Mouse (Mus musculus) embryonic facial prominence, embryonic 14.5 days (tissue): Measurements from ENCODE around the gene Henmt1. TPM values are rescaled to one million over a fixed set of nuclear protein-coding genes. Genes with fewer than 3 reads are reported as not detected.

Source experiments
- ATAC-seq: fragments of 200-750 bp; cut with Nextera tagmentation; 2 replicates; pipeline ENCODE4 v1.8.0; 2017; ENCODE audit warnings: low read depth, moderate number of reproducible peaks, moderate TSS enrichment
- DNase-seq: peaks from one replicate; pipeline ENCODE4 v3.0.0-alpha.2; 2015; ENCODE audit warnings: low spot score
- H3K27ac ChIP-seq: fragments of 300-500 bp; sonication (generic); replicated peaks from 2 replicates; pipeline ENCODE4 v1.5.1; 2014; ENCODE audit warnings: low read depth, mild to moderate bottlenecking, low read length, moderate library complexity
- H3K27me3 ChIP-seq: fragments of 300-500 bp; sonication (generic); replicated peaks from 2 replicates; pipeline ENCODE4 v1.6.1; 2014; ENCODE audit warnings: low read length; ENCODE audit not compliant: control insufficient read depth, insufficient read depth
- H3K36me3 ChIP-seq: fragments of 300-500 bp; sonication (generic); 2 replicates; pipeline ENCODE4 v1.6.1; 2014; ENCODE audit warnings: low read length, mixed read lengths; ENCODE audit not compliant: control insufficient read depth, insufficient read depth
- H3K4me1 ChIP-seq: fragments of 300-500 bp; sonication (generic); 2 replicates; pipeline ENCODE4 v1.6.1; 2014; ENCODE audit warnings: antibody characterized with exemption, low read length; ENCODE audit not compliant: control insufficient read depth, insufficient read depth
- H3K4me2 ChIP-seq: fragments of 300-500 bp; sonication (generic); 2 replicates; pipeline ENCODE4 v1.6.1; 2014; ENCODE audit warnings: low read depth, mild to moderate bottlenecking, low read length, moderate library complexity, mixed read lengths
- H3K4me3 ChIP-seq: fragments of 300-500 bp; sonication (generic); 2 replicates; pipeline ENCODE4 v1.5.1; 2014; ENCODE audit warnings: low read depth, mild to moderate bottlenecking, low read length
- H3K9ac ChIP-seq: fragments of 300-500 bp; sonication (generic); 2 replicates; pipeline ENCODE4 v1.6.1; 2014; ENCODE audit warnings: low read depth, mild to moderate bottlenecking, low read length, moderate library complexity, mixed read lengths
- H3K9me3 ChIP-seq: fragments of 300-500 bp; sonication (generic); 2 replicates; pipeline ENCODE4 v1.6.1; 2016; ENCODE audit warnings: low read length; ENCODE audit not compliant: control insufficient read depth
- WGBS: fragments of 180-500 bp; shearing (Covaris S2); extraction: QIAGEN DNeasy Blood & Tissue Kit; methylation state at CpG from one replicate; pipeline ENCODE4 v1.1.7; 2014; 5-methylcytosine and 5-hydroxymethylcytosine counted together
- polyA plus RNA-seq: library from polyadenylated mRNA; unstranded; fragments of >200 nt; fragmentation: Nextera tagmentation; extraction: Ambion mirVana; gene quantifications from 2 replicates; pipeline ENCODE4 v1.2.1, GENCODE M21; 2014

Gene Henmt1
- polyA plus RNA-seq, 1 experiment from 2014 or later, result 0.81 TPM

- Histone ChIP-seq H3K4me3 (no peak overlapping the region), H3K27me3 (no peaks in the 10 kb centered on the region), H3K4me1 (no peaks in the 10 kb centered on the region), H3K9ac (no peak overlapping the region), H3K4me2 (no peak overlapping the region), H3K36me3 (no peaks in the 10 kb centered on the region), H3K27ac (no peak overlapping the region), H3K9me3 (no peaks in the 10 kb centered on the region)
- ATAC-seq (no peak), DNase-seq (no peak)
- 75% methylated on average over 1 of the region's 1 CpGs for WGBS
Observed at GRCm38 (mm10) chr3:108921822-108922221, 17.9 kb upstream of the Henmt1 start.

GRCm38 (mm10) chr3:108925677-108926076, 14.0 kb upstream of the Henmt1 start:
- Histone ChIP-seq H3K4me3 (no peak overlapping the region), H3K4me2 (no peak overlapping the region), H3K9ac (no peak overlapping the region), H3K36me3 (no peaks in the 10 kb centered on the region), H3K9me3 (0 out of 2 replicates have a peak, but pooled peaks cover 5% of the 10 kb centered on the region), H3K27me3 (no peaks in the 10 kb centered on the region), H3K27ac (no peak overlapping the region), H3K4me1 (no peaks in the 10 kb centered on the region)
- DNase-seq (no peak), ATAC-seq (no peak)
- 91% methylated on average over 4 of the region's 4 CpGs for WGBS

- no peaks in the 10 kb centered on the region for H3K4me1 ChIP-seq
Observed at GRCm38 (mm10) chr3:108926308-108926707, 13.4 kb upstream of the Henmt1 start.

GRCm38 (mm10) chr3:108933557-108933956, 6.1 kb upstream of the Henmt1 start:
- H3K4me3 ChIP-seq, result no peak overlapping the region
- 91% methylated on average over 6 of the region's 6 CpGs for whole genome bisulfite sequencing
- no peak overlapping the region for H3K4me2 ChIP-seq
- no peak overlapping the region for H3K9ac ChIP-seq
- H3K27me3 ChIP-seq, result no peaks in the 10 kb centered on the region
- H3K4me1 ChIP-seq, result no peaks in the 10 kb centered on the region
- H3K9me3 ChIP-seq, result 0 out of 2 replicates have a peak, but pooled peaks cover 5% of the 10 kb centered on the region
- DNase-seq, result no peak
- ATAC-seq, result no peak
- H3K36me3 ChIP-seq, result no peaks in the 10 kb centered on the region
- H3K27ac ChIP-seq, result no peak overlapping the region

More at GRCm38 (mm10) chr3:108926308-108926707, 13.4 kb upstream of the Henmt1 start:
- Histone ChIP-seq H3K36me3 (no peaks in the 10 kb centered on the region), H3K9ac (no peak overlapping the region), H3K4me3 (no peak overlapping the region), H3K4me2 (no peak overlapping the region), H3K27me3 (no peaks in the 10 kb centered on the region), H3K27ac (no peak overlapping the region), H3K9me3 (0 out of 2 replicates have a peak, but pooled peaks cover 5% of the 10 kb centered on the region)
- DNase-seq (no peak), ATAC-seq (no peak)
- WGBS, result 63% methylated on average over 1 of the region's 1 CpGs

- ATAC-seq, result no peak
- H3K4me2 ChIP-seq, result no peak overlapping the region
- no peak overlapping the region for H3K4me3 ChIP-seq
- H3K36me3 ChIP-seq, result no peaks in the 10 kb centered on the region
- no peaks in the 10 kb centered on the region for H3K4me1 ChIP-seq
- no peak overlapping the region for H3K9ac ChIP-seq
- H3K27me3 ChIP-seq, result no peaks in the 10 kb centered on the region
- DNase-seq, result no peak
- H3K27ac ChIP-seq, result no peak overlapping the region
- WGBS, result 85% methylated on average over 5 of the region's 5 CpGs
- no peaks in the 10 kb centered on the region for H3K9me3 ChIP-seq
Observed at GRCm38 (mm10) chr3:108938691-108939090, 982 bp upstream of the Henmt1 start.

GRCm38 (mm10) chr3:108940001-108940633, 444 bp downstream of the Henmt1 start, which contains the start of gene Gm9857:
TSS of gene Gm9857 (minus strand) at chr3:108940445.
- Histone ChIP-seq H3K9ac (peak within 1 kb of the TSS; percentile 46), H3K4me1 (no peaks in the 10 kb centered on the region), H3K4me2 (peak within 1 kb of the TSS; percentile 61), H3K9me3 (no peaks in the 10 kb centered on the region), H3K27ac (no peak within 1 kb of the TSS), H3K4me3 (peak within 1 kb of the TSS; percentile 35), H3K36me3 (no peaks in the 10 kb centered on the region), H3K27me3 (no peaks in the 10 kb centered on the region)
- WGBS, result 68% methylated on average over 33 of the region's 59 CpGs
- DNase-seq (peak; percentile 31), ATAC-seq (peak; percentile 85)

GRCm38 (mm10) chr3:108940996-108941395, 1.3 kb downstream of the Henmt1 start:
- Histone ChIP-seq H3K4me1 (no peaks in the 10 kb centered on the region), H3K9me3 (no peaks in the 10 kb centered on the region), H3K9ac (no peak overlapping the region), H3K4me3 (no peak overlapping the region), H3K27ac (no peak overlapping the region), H3K4me2 (no peak overlapping the region), H3K36me3 (no peaks in the 10 kb centered on the region), H3K27me3 (no peaks in the 10 kb centered on the region)
- no peak for ATAC-seq
- 88% methylated on average over 10 of the region's 10 CpGs for WGBS
- no peak for DNase-seq

GRCm38 (mm10) chr3:108957976-108958375, 18.3 kb downstream of the Henmt1 start:
- Histone ChIP-seq H3K4me1 (0 out of 2 replicates have a peak, but pooled peaks cover 3% of the 10 kb centered on the region), H3K9ac (no peak overlapping the region), H3K9me3 (no peaks in the 10 kb centered on the region), H3K36me3 (no peaks in the 10 kb centered on the region), H3K27ac (no peak overlapping the region), H3K27me3 (no peaks in the 10 kb centered on the region), H3K4me2 (no peak overlapping the region), H3K4me3 (no peak overlapping the region)
- no peak for DNase-seq
- no peak for ATAC-seq

GRCm38 (mm10) chr3:108959680-108960295, 20.1 kb downstream of the Henmt1 start:
- Histone ChIP-seq H3K27ac (no peak overlapping the region), H3K4me1 (0 out of 2 replicates have a peak, but pooled peaks cover 3% of the 10 kb centered on the region), H3K4me3 (no peak overlapping the region), H3K4me2 (no peak overlapping the region), H3K27me3 (no peaks in the 10 kb centered on the region), H3K9ac (no peak overlapping the region), H3K36me3 (no peaks in the 10 kb centered on the region), H3K9me3 (no peaks in the 10 kb centered on the region)
- WGBS, result 67% methylated on average over 13 of the region's 13 CpGs
- no peak for DNase-seq
- ATAC-seq, result no peak
